Mouse (Mus musculus) gastrocnemius, postnatal 14 days (tissue): ENCODE data around the gene Itpkb. TPM values are rescaled to one million over a fixed set of nuclear protein-coding genes. Genes with fewer than 3 reads are reported as not detected.
"Not testable (repeated sequence)": the region's sequence is repeated elsewhere in the genome, so short reads cannot be mapped to it uniquely, and the experiment has no call there.

Experiments
- DNase-seq: peaks from one replicate; pipeline ENCODE4 v3.0.0; 2021; ENCODE audit warnings: mixed read lengths
- intact Hi-C: fragments of 180-260 bp; cut with DNase I; formaldehyde crosslinking; loops from one replicate; pipeline ENCODE4 v1.15.1; 2025; ENCODE audit warnings: low total_unique reads
- total RNA-seq, 2 experiments: library from RNA; stranded (reverse); gene quantifications; 2 replicates each; pipeline ENCODE4 v1.2.3; 2021

Gene Itpkb
- total RNA-seq, 2 experiments from 2014 or later = 27.6 to 28.6 TPM

- intact Hi-C loops = no loop called here
- no peak for DNase-seq
These were observed 33.7 kb downstream of the Itpkb start for GRCm38 (mm10) chr1:180364005-180364404.

- intact Hi-C loops = no loop called here
- DNase-seq = no peak
These were observed 34.4 kb downstream of the Itpkb start for GRCm38 (mm10) chr1:180364720-180365119.

DNA sequence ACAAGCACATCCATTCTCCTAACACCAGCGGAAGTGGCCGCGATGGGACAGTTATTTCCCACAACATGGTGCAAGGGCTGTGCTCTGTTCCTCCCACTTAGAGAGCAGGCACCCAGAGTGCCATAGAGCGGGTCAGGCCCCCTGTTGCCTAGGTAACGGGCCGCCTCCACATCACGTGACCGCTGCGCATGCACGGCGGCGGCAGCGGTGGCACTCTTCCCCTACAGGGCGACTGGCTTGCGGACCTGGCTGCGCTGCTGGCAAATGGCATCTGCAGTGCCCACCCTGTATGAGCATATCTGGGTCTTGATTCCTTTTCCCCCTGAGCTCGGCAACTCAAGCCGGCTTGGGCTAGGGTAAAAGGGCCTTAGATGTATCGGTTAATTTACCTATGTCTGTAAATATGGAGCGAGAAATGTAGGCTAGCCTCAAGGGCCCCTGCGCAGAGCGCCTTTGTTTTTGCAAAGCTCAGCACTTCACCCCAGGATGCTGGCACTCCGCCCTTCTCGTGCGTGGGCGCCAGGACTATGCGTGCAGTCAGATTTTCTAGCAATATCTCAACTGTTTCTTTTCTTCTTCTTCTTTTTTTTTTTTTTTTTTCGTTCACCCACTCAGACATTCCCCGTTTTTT, 35.0 kb downstream of the Itpkb start:
- intact Hi-C loops = no loop called here
- peak; percentile 93 for DNase-seq

GRCm38 (mm10) chr1:180365983-180366811, 35.9 kb downstream of the Itpkb start:
- intact Hi-C loops = no loop called here
- DNase-seq = no peak

GRCm38 (mm10) chr1:180367045-180367619, 36.8 kb downstream of the Itpkb start:
- intact Hi-C loops = no loop called here
- no peak for DNase-seq

GRCm38 (mm10) chr1:180367626-180368025, 37.3 kb downstream of the Itpkb start:
- intact Hi-C loops = no loop called here
- no peak for DNase-seq

DNA sequence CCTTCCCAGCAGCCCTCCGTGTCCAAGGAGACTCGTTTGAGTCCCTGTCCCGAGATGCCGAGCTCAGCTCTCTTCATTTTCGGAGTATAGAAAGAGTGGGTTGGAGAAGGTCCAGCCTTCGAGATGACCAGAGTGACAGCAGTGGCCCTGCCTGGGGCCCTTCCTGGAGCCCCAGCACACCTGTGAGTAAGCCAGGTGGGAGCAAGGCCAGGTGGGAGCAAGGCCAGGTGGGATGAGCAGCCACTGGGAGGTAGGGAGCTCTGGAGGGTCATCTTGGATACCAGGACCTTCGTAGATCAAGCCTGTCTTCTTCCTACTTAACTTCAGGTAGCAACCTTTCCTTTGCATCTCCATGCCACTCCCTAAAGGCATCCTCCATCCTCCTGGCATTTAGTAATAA, 37.8 kb downstream of the Itpkb start:
- no peak for DNase-seq
- intact Hi-C loops = no loop called here

- intact Hi-C loops = no loop called here
- DNase-seq = no peak
These were observed 38.4 kb downstream of the Itpkb start for GRCm38 (mm10) chr1:180368646-180369045.

DNA sequence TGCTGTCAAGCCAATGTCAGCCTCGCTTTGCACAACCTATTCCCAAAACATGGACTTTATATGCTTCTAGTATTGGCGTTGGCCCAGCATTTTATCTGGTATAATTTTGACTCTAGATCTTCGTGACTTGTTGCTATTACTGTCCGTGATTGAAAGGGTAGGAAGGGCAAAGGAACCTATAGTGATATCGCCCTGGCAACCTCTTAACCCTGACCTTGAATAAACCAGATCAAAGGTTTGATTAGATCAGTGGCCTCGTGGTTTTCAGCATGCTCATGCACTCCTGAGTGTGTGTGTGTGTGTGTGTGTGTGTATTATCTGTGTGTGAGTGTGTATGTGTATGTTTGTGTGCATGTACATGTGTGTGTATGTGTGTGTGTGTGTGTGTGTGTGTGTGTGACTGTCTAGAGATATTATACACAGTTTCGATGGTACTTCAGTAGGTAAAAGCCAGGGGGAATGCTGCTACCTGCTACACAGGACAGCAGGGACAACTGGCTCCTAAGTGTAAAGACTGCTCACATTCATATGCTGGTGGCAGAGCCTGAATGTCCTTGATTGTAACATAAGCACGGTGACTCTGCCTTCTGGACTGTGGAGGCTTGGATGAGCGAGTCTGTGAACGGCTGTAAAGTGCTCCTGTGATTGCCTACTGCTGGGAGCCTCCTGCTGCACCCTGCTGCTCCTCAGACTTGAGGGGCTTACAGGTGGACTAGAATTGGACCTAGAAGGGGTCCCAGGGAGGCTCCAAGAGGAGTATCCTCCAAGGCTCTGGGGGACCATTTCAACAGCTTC, 40.8 kb downstream of the Itpkb start:
- intact Hi-C loops = no loop called here
- DNase-seq = no peak

GRCm38 (mm10) chr1:180372258-180372657, 42.0 kb downstream of the Itpkb start:
- intact Hi-C loops, DNase-seq: not testable (repeated sequence)

- no peak for DNase-seq
- intact Hi-C loops = no loop called here
These were observed 46.3 kb downstream of the Itpkb start for GRCm38 (mm10) chr1:180376598-180376997.

DNA sequence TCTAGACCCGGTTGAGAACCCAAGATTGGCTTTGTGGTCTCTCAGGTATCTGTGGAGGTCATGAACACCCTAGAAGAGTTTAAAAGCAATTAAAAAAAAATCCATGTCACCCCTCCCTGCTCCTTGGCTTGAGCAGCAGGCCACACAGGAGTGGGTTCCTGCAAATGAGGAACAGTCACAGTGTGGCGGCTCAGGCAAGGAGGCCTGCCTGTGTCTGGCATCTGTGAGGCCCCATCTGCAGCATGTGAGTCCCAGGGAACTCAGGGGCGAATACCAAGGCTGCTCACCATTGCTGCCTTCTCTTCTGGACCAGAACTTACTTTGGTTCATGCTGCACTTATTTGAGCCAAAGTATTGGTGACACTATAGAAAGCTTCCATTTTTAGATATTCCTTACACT, 49.3 kb downstream of the Itpkb start:
- intact Hi-C loops = no loop called here
- no peak for DNase-seq

DNA sequence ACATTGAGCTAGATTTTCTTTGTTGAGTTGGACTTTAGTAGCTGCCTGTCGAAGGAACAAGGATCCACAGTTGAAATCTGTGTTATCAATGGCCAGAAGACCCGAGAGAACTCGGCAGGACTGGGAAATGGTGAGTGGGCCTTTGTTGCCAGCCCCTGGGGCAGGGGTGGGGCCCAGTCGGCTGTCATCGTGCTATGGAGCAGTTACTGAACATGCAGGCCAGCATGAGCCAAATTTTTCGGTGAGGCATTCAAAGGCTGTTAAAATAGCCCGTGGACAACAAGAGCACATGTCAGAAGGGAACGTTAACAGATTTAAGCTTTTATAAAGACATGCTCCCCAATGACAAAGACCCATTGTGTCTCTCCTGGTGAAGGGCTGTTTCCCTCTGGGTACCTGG, 52.1 kb downstream of the Itpkb start:
- no peak for DNase-seq
- intact Hi-C loops = loop anchor here (10.0 kb wide), 1 partner anchor 48 kb away; the partner anchor contains the start of gene Itpkb

GRCm38 (mm10) chr1:180383884-180384283, 53.6 kb downstream of the Itpkb start:
- intact Hi-C loops = loop anchor here (10.0 kb wide), 1 partner anchor 49 kb away; the partner anchor contains the start of gene Itpkb
- no peak for DNase-seq

DNA sequence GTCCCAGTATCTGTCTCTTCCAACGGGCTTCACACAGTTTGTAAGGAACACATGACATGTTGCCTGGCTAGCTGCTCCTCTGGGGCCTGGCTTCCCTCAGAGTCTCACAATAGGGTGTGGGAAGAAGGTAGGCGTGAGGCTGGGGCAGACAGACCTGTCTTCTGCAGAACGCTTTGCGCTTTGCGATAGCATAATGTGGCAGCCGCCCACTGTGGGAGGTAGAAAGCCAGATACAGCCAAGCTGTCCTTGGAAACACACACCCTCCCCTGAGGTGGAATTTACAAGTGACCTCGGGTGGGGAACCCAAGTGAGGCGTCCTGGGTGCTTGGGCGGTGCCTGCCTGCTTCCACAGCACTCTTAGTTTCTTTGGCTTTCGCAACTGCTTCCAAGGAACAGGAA, 54.2 kb downstream of the Itpkb start:
- intact Hi-C loops = loop anchor here (10.0 kb wide), 1 partner anchor 50 kb away; the partner anchor contains the start of gene Itpkb
- no peak for DNase-seq

DNA sequence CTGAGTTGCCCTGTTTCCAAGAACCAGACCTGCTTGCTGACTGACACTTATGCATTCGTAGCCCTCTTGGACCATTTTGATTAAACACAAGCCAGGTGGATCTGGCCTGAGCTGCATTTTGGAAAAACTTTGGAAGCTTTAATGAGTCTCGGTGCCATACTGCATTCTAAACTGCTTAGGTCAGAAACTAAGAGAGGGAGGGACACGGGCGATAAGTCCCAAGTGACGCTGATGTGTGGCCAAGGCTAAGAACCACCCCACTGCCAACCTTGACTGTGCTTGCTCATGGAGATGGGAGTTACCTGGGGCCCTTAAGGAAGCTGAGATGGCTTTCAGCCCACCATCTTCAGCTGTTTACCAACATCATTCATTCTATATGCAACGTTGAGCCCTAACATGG, 55.0 kb downstream of the Itpkb start:
- no peak for DNase-seq
- intact Hi-C loops = loop anchor here (10.0 kb wide), 1 partner anchor 51 kb away; the partner anchor contains the start of gene Itpkb

DNA sequence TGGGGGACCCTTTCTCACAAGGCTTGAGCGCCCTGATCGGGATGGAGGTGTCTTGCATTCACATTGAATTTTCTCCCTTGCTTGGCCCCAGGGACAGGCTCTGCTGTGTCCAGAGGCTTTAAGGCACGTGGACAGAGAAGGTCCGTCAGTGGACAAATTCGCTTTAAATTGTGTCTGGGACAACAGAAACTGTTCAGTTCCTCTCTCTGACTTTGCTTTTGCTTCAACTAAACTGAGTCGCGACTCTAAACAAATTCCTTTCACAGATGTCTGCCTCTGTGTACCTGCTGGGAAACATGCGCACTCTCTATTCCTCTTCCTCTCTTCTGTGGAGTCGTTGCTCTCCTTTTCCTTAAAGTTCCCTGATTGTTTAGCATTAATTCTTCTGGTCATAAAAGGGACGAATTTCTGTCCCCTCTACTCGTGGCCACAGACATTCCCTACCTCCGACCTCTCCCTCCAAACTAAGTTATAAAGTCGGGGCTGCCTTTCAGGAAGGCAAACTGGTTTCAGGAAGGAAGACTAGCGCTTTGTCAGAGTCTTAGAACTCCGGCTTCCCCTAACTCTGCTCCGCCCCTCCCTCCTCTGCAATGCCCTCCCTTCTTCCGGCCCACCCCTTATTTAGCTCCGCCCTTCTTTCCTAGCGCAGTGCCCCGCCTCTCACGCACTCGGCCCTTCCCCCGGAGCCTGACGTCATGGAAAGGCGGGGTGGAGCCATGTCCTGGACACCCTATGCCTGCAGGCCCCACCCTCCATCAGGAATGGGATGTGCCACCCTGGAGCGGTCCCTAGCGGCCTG, 56.9 kb downstream of the Itpkb start:
- intact Hi-C loops = loop anchor here (10.0 kb wide), 1 partner anchor 52 kb away; the partner anchor contains the start of gene Itpkb
- peak; percentile 99 for DNase-seq

GRCm38 (mm10) chr1:180387750-180388480, 57.6 kb downstream of the Itpkb start:
- no peak for DNase-seq
- intact Hi-C loops = loop anchor here (10.0 kb wide), 1 partner anchor 53 kb away; the partner anchor contains the start of gene Itpkb
